Mouse (Mus musculus) lung, adult 2 months (tissue): ENCODE data around the gene Glul. TPM values are rescaled to one million over a fixed set of nuclear protein-coding genes. Genes with fewer than 3 reads are reported as not detected.

Experiments used
- DNase-seq: peaks from one replicate; pipeline ENCODE4 v3.0.0; 2022
- H3K4me1 ChIP-seq: fragments of 200-500 bp; 2 replicates; pipeline ENCODE4 v1.6.1; 2011; ENCODE audit warnings: low read length; ENCODE audit not compliant: control insufficient read depth, insufficient read depth
- H3K4me3 ChIP-seq: fragments of 200-500 bp; replicated peaks from 2 replicates; pipeline ENCODE3; 2011; ENCODE audit warnings: low read depth, mild to moderate bottlenecking, control low read depth, low read length; ENCODE audit errors: extremely low read depth
- CTCF ChIP-seq: fragments of 200-500 bp; IDR thresholded peaks from 2 replicates; pipeline ENCODE4 v1.5.1; 2011; ENCODE audit warnings: mild to moderate bottlenecking, low read length, control low read depth; ENCODE audit not compliant: insufficient read depth
- POLR2A ChIP-seq: fragments of 200-500 bp; IDR thresholded peaks from 2 replicates; pipeline ENCODE4 v1.6.1; 2011; ENCODE audit warnings: low read depth, mild to moderate bottlenecking, control low read depth, low read length, borderline replicate concordance; ENCODE audit errors: extremely low read depth
- WGBS: fragments of 180-500 bp; shearing (Covaris S2); methylation state at CpG from one replicate; pipeline ENCODE4 v1.1.7; 2018; 5-methylcytosine and 5-hydroxymethylcytosine counted together
- polyA plus RNA-seq: library from polyadenylated mRNA; depleted of rRNA; stranded (reverse); fragments of >200 nt; gene quantifications from 2 replicates; pipeline ENCODE4 v1.2.3, GENCODE M21; 2012

Gene Glul
- polyA plus RNA-seq, 1 experiment, result 219 TPM

DNA sequence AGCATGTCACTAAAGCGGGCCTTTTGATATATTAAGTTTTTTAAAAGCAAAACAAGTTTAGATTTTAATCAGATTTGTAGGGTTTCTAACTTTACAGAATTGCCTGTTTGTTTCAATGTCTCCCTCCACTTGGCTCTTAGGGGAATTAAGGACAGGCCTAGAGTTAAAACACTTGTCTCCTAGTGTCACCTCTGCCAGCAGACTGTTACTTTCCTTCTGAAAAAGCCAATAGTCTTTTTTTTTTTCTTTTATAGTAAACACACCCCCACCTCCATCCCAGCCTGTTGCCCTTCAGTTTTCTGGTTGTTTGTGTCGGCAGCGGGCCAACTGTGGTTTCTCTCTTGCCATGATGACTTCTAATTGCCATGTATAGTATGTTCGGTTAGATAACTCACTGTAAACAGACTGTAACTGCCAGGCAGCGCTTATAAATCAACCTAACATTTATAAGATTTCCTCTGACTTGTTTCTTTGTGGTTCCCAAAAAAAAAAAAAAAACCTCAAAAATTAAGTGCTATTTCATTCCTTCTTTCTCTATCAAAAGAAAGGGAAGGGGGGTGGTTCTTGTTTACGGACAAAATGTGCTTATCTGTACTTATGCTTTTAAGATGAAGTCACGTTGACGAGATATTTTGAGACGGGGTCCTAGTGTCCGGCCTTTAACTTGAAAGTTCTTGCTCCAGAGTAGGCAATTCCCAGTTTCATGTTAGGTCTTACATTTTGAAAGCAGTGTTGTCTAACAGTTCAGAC, 9.6 kb downstream of the Glul start:
- H3K4me1 ChIP-seq, result peaks cover 2% of the 10 kb centered on the region; the same call in 1 of the 2 replicates
- no peak for DNase-seq
- 65% methylated on average over 10 of the region's 10 CpGs for WGBS
- TF ChIP-seq CTCF (no peak), POLR2A (no peak)
- H3K4me3 ChIP-seq, result no peak overlapping the region

DNA sequence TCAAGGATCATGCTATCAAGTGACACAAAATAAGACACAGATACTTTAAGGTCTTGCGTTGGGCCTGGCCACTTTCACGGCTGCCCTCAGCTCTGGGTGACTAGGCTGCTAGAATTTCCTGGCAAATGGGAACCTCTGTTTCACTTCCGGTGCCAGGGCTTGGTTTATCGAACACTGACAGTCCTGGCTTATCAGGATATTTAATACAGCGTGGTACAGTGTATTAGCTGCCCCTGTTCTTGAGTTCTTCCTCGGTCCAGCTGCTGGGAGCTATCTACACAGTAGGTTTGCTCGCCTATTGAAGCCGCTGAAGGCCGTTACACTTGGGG, 10.2 kb downstream of the Glul start:
- DNase-seq, result no peak
- 72% methylated on average over 9 of the region's 9 CpGs for WGBS
- Histone ChIP-seq H3K4me1 (peaks cover 2% of the 10 kb centered on the region; the same call in 1 of the 2 replicates), H3K4me3 (no peak overlapping the region)
- peak; percentile 16; the same call in 1 of the 2 replicates for TF ChIP-seq POLR2A
- no peak for TF ChIP-seq CTCF

DNA sequence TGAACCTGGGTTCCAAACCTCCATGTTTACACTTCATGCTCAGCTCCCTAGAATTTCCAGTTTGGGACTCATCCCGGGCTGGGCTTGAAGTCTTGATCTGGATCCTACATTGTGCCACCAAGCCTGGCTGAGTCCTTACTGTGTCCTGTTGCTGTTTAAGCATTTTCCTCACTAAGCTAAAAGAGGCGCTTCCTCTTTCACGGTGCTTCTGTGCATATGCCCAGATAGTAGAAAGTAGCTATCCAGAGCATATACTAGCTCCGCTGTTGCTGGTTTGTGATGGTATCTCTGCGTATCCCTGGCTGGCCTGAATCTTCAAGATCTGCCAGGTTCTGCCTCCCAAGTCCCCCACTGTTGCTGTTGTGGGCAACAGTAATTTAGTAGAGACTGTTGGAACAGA, 10.7 kb downstream of the Glul start:
- 78% methylated on average over 5 of the region's 5 CpGs for WGBS
- Histone ChIP-seq H3K4me3 (no peak overlapping the region), H3K4me1 (peaks cover 2% of the 10 kb centered on the region; the same call in 1 of the 2 replicates)
- no peak for TF ChIP-seq CTCF
- TF ChIP-seq POLR2A, result no peak
- DNase-seq, result no peak

DNA sequence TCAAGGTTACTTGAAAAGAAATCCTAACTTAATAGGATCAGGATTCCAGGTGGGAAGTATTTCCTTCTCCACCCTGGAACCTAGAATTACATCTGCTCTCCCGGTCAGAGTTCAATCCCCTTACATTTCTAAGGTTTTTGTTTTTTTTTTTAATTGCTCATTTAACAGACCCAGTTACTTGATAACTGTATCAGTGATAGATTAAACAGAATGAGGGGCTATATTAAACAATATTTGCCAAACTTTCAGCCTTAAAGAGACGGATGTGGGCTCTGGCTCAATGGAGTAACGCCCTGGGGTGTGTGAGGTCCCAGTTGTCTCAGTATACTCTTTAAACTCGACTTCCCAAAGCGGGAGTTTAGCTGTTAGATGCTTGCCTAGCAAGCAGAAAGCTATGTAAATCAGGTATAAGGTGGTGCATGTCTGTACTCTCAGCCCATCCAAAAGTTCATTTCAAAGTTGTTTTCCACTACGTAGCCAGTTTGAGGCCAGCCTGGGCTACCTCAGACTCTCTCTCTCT, 11.6 kb downstream of the Glul start:
- H3K4me3 ChIP-seq, result no peak overlapping the region
- no peak for DNase-seq
- TF ChIP-seq CTCF (no peak), POLR2A (no peak)
- H3K4me1 ChIP-seq, result peaks cover 2% of the 10 kb centered on the region; the same call in 1 of the 2 replicates
- WGBS, result 79% methylated on average over 6 of the region's 6 CpGs

DNA sequence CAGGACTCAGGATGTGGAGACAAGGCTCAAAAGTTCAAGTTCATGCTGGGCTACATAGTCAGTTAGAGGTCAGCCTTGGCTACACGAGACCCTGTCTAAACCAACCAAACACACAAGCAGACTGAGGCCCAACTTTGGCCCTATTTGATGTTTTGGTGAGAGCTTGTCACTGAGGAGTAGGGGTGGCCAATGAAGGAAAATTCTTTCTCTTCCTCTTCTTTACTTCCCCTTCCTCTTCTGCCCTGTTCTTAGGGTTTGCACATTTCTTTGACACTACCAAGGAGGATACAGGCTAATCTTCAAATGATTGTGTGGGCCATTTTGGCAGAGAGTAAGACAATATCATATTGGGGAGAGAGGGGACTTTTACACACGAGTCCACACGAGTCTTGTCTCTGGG, 14.1 kb downstream of the Glul start:
- 55% methylated on average over 3 of the region's 3 CpGs for WGBS
- Histone ChIP-seq H3K4me3 (no peak overlapping the region), H3K4me1 (peaks cover 4% of the 10 kb centered on the region)
- DNase-seq, result no peak
- TF ChIP-seq POLR2A, result no peak

DNA sequence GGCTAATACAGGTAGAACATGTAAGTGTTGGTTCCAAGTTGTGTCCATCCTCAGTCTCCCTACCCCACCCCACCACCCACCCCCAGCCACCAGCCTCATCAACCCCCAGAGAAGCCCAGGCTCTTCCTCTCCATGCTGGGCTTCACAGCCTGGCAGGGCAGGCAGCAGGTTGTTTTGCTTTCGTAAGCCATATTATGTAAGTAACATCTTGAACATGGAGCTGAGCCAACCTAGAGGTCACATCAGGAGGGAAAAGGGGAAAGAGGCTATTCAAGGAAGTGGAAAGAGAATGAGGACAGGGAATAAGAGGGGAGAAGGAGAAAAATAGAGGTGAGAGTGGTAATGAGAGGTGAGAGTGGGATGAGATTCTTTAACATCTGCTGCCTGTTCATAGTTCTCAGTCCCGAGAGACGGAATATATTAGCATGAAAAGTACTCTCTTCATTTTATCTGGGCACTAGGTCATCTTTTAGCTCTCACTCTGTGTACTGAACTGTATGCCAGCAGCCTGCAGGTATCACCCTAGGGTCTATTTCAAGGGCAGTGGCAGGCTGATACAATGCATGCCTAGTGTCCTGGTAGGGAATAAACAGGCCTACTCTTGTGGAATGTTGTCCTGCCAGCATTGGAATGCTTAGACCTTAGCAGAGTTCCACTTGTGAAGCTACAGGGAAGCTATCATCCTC, 18.9 kb downstream of the Glul start:
- TF ChIP-seq CTCF (no peak), POLR2A (no peak)
- DNase-seq, result no peak

DNA sequence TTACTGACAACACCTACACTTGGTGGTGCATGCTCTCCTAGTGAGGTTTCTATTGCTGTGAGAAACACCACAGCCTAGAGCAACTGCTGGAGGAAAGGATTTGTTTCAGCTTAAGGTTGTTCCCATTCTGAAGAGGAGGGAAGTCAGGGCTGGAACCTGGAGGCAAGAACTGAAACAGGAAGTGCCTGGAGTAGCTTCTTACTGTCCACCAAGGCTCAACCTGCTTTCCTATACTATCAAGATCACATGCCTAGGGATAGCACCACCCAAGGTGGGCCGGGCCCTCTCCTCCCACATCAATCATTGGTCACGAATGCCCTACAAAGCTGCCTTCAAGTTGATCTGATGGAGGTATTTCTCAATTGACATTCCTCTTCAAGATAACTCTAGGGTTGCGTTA, 21.9 kb downstream of the Glul start:
- H3K4me3 ChIP-seq, result no peak overlapping the region
- TF ChIP-seq CTCF, result no peak
- TF ChIP-seq POLR2A, result no peak

More for the DNA sequence above, 18.9 kb downstream of the Glul start:
- WGBS, result 75% methylated on average over 3 of the region's 3 CpGs
- Histone ChIP-seq H3K4me3 (no peak overlapping the region), H3K4me1 (peaks cover 3% of the 10 kb centered on the region; the same call in 1 of the 2 replicates)

DNA sequence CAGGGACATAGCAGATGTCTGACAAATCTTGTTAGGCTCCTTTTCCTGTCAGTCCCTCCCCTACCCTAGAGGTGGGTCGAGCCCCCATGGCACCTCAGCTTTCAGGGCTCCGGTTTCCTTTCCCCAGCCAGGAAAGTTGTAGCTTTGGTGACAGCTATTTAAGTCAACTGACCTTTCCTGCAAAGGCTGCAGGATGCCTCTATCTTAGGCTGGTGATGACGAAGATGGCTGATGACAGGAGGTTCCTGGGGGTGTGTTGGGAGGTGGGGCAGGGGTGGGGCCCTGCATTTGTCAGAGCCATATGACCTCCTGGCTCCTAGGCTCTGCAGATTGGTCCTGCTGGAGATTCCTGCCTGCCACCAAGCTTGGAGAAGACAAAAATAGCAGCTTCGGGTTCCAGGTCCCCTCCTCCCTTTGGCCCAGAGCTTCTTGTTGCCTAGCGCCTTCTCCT, 22.9 kb downstream of the Glul start:
- Histone ChIP-seq H3K4me3 (no peak overlapping the region), H3K4me1 (peaks cover 3% of the 10 kb centered on the region; the same call in 1 of the 2 replicates)
- 38% methylated on average over 5 of the region's 5 CpGs for WGBS
- no peak for DNase-seq
- TF ChIP-seq POLR2A, result no peak
- no peak for TF ChIP-seq CTCF

More for the DNA sequence above, 21.9 kb downstream of the Glul start:
- 87% methylated on average over 3 of the region's 3 CpGs for WGBS
- H3K4me1 ChIP-seq, result peaks cover 3% of the 10 kb centered on the region; the same call in 1 of the 2 replicates
- no peak for DNase-seq

DNA sequence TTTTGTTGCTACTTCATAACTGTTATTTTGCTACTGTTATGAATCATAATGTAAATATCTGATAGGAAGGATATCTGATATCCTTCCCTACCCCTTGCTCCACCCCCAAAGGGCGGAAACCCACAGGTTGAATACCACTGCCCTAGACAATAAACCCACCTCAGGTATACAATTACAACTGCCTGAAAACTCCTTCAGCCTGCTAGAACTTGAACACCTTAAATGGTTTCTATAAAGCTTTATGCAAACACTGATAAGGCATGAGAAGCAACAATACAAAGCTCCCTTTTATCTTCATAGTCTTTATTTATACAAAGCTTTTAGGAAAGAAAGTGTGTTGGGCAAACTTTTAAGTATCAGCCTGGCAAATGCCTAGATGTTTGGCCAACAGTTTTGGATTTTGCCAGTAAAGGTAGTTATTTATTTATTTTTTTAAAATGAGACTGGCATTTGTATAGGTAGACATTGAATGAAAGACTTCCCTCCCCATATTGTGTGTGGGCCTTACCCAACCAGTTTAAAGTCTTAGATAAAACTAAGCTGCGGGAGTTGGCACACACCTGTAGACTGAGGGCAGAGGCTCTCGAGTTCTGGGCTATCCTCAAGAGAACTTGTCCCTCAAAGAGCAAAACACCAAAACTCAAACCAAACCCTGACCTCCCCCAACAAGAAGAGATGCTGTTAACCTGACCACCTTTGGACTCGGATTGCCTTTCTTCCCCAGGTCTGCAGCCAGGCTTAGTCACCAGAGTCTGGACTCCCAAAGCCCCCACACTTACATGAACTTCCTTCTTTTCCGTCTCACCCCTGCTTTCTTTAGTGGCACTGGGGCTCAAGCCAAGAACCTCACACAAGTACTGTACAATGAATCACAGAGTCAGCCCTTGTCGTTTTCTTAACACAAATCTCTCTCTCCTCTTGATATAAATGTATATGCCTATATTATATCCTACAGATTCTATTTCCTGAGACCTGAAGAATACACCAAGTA, 24.9 kb downstream of the Glul start:
- Histone ChIP-seq H3K4me1 (no peaks in the 10 kb centered on the region), H3K4me3 (no peak overlapping the region)
- TF ChIP-seq POLR2A (no peak), CTCF (no peak)
- DNase-seq, result no peak
- WGBS, result 58% methylated on average over 6 of the region's 6 CpGs
